Mouse (Mus musculus) mouse embryonic stem cell (cell line): ENCODE results near the gene Ncam2.
"Not testable (repeated sequence)": the region's sequence is repeated elsewhere in the genome, so short reads cannot be mapped to it uniquely, and the experiment has no call there.

Experiments used
- in situ Hi-C, 2 experiments: fragments of 300-500 bp; cut with MboI; formaldehyde crosslinking; loops; 1 replicate in 1 of 2; 3 replicates in 1 of 2; pipeline ENCODE4 v1.14.3; 2019 to 2020; ENCODE audit warnings: low sequenced_read_pairs in 2 of 2, low pct_unique_long_range_greater_than_20kb in 1 of 2, mixed read lengths in 1 of 2; ENCODE audit not compliant: unreplicated experiment in 1 of 2

The Ncam2 gene

DNA sequence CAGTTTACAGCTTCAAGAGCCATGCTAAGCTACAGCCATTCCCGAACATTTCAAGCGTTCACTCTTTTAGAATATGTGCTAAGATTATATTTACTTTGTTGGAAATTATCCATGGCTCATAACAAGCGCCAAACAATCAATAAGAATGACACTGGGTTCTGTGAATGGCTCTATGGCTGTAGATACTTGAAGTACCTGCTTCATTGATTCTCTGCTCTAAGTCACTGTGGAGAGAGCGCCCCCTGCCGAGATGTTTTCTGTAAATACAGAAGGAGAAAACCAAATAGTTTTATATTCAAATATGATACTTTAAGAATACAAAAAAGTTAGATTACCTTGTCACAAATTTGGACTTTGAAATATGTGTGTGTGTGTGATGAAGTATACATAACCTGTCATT is 83.7 kb downstream of the Ncam2 start:
- in situ Hi-C loops, result no loop called here

DNA sequence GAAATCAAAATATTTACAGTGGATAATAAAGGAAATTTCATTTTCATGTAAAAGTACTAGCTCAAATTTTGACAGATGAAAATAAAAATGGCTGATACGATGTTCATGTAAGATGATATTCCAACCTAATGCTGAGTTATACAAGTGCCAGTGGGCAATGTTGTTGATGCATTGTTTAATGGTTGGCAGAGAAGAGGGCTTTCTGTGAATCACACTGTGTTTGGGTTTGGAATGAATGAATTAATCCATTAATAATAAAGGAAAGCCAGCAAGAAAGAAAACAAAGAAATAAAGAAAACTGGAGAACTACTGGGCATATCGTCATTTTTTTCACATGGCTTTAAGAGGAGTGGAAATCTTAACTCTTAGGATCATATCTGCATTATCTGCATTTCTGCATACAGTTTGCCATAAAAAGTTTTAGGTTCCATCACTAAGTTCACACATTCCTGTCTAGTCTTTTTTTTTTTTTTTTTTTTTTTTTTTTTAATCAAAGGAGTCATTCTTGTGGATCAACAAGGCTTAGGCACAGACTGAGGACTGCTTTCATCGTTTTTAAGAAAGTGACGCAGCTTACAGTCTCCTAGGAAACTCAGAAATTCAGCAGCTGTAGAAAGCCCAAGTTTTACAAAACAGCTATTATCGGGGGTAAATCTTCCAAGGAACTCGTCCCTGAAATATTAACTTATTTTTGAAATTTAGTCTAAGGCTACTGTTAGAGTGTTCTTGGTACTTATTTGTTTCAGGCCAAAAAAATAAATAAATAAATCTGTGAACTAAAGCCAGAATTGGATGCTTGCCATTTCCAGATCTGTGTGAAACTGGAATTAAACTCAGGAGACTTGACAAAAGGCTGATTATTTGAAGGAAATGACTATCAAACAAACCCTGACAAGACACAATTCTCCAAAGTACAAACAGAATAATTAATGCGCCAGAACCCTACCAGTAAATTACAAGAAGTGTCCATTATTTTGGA is 84.7 kb downstream of the Ncam2 start:
- in situ Hi-C loops, result no loop called here

DNA sequence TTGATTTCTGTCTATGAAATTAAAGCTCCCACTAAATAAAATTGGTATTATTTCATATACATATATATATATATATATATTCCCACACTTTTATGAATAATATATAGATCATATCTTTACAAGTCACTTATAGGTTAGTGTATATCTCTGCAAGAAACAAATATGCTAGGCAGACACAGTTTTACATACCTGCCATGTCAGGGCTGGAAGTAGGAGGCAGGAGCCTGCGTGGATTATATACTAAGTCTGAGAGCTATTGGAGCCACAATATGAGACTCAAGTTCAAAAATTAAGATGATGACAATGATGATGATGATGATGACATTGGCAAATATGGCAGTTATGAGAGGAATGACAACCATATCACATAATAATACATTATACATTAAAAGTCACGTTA is 85.4 kb downstream of the Ncam2 start:
- in situ Hi-C loops, result no loop called here

DNA sequence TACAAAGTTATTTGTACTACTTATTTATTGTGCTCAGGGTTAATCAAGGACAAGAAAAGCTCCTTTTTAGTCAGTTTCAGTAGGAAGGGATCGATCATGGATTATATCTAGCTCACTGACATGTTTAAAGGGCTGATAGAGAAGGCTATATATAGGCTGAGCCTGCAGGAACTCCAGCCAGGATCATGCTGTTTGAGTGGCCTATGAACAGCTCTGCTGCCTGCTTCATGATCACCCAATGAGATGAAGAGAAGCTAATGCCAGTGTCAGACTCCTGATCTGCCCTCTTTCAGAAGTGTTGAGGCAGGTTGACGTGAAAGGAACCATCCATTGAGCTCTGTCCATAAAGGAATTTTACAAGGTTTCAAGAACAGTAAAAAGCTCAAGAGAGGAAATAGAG is 103.3 kb downstream of the Ncam2 start:
- in situ Hi-C loops, result no loop called here

DNA sequence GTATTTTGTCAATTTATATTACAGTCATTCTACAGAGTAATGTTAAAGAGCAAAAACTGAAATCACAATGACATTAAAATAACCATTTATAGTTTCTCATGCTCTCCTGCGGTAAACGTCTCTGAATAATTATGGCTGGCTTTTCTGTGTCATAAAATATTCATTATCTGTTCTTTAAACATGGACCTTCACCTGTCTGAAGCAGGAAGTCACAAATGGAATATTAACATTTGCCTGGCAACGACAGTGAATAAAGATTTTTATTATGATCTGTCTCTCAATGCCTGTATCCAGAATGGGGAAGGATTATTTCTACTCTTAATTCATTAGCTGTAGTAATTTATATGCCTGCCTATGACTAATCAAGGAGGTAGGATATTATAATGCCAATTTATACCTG is 108.7 kb downstream of the Ncam2 start:
- in situ Hi-C loops, result no loop called here

DNA sequence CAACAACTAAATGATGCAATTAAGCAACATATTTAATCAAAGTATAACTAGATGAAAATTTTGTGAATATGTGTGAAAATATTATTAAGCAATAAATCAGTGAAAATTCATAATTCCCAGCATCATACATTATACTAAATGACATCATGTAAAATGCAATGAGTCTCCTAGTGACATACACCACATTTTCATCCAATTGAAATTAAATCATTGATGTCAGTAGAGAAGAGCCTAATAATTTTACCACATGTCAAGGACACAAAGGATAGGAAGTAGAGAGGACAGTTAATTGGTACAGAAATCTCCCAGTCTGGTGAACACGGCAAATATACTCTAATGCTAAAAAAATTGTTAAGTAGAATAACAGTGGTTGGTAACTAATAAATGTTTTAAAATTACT is 118.5 kb downstream of the Ncam2 start:
- in situ Hi-C loops, result no loop called here

DNA sequence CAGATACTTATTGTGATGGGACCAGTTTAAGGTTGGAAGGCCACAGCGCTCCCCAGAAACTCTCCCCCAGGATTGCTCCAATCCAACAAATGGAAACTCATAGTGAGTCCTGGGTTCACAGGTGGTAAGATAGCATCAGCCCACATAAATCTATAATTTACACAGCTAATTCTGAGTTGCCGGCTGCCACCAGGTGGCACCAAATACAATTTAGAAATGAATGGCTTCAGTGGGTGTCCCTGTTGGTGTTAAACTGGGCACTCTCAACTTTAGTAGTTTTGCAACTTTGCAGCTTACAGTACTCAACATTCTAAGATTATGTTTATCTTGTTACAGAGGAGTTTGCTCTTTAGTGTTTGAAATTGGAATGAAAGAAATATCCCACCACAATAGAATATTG is 130.0 kb downstream of the Ncam2 start:
- in situ Hi-C loops, result no loop called here

DNA sequence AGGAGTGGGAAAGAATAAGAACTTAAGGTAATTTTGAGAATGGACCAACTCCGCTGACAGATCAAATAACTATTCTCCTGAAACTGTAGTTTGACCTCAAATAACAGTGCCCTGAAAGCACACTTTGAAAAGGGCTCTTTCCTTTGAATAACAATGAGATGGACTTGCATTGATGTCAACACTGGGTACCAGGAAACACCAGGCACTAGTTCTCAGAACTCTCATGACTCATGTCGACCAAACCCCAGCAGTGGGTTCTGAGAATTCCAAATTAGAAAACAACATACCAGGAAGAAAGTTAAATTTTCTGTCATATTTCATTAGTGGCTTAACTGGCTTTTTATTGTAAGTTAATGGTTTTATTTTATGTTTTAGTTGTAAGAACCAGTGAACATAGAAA is 165.4 kb downstream of the Ncam2 start:
- in situ Hi-C loops, result no loop called here

DNA sequence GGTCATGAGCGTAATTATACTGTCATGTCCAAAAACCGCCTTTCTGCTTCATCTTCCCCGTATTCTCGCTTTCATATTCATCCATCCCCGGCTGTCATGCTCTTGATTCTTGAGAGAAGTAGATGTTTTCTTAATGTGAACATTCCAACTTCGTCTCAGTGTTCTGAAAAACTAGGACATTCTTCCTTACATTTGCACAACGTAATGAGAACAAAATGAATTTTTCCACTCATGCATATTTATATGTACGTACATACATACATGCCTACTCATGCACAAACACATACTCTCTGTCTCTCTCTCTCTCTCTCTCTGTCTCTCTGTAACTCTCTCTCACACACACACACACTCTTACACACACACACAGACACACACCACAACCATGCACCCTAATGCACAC is 173.7 kb downstream of the Ncam2 start:
- in situ Hi-C loops, result no loop called here

DNA sequence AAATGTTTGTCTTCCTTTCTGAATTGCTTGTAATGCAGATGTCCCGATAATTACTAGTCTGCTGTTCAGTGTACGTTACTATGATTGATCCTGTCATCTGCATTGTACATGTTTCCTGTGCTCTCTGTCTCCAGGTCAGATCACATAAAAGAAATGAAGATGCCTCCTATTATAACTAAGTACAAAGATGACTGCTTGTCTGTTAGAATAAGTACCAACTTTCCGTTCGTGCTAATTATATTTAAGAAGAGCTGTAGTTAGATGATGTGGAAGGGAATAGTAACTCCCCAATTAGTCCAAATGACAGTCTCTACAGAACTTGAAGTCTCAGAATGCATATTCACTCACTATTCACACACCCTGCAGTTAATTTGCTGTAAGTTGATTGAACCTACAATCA is 179.9 kb downstream of the Ncam2 start:
- in situ Hi-C loops, result no loop called here

DNA sequence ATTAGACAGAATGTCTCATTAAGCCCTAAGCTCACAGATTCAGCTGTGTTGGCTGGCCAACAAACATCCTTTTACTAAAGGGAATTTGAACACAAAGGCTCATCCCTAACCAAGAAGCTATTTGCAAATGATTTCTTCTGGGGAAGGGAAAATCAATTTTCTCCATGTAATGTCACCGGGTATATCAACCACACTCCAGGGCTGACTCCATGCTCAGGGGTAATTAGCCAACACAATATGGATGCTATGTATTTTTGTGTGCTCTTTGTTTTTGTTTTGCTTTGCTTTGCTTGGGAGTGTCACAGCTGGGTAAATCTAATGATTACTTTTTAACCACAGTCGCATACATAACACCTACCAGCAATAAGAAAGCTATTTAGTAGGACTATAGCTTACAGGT is 188.1 kb downstream of the Ncam2 start:
- in situ Hi-C loops, result no loop called here

DNA sequence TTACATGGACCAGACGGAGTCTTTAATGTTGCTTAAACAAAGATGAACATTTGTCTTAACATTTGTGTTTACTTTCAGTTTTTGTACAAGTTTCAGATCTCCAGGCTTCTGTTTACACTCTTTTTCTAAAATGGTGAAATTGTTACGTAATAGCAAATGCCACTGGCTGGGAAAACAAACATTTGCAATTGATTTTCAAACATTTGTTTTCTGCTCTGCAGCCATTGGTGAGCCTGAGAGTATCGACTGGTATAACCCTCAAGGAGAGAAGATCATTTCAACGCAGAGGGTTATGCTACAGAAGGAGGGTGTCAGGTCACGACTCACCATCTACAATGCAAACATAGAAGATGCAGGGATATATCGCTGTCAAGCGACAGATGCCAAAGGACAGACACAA is 234.1 kb downstream of the Ncam2 start:
- in situ Hi-C loops, result no loop called here

DNA sequence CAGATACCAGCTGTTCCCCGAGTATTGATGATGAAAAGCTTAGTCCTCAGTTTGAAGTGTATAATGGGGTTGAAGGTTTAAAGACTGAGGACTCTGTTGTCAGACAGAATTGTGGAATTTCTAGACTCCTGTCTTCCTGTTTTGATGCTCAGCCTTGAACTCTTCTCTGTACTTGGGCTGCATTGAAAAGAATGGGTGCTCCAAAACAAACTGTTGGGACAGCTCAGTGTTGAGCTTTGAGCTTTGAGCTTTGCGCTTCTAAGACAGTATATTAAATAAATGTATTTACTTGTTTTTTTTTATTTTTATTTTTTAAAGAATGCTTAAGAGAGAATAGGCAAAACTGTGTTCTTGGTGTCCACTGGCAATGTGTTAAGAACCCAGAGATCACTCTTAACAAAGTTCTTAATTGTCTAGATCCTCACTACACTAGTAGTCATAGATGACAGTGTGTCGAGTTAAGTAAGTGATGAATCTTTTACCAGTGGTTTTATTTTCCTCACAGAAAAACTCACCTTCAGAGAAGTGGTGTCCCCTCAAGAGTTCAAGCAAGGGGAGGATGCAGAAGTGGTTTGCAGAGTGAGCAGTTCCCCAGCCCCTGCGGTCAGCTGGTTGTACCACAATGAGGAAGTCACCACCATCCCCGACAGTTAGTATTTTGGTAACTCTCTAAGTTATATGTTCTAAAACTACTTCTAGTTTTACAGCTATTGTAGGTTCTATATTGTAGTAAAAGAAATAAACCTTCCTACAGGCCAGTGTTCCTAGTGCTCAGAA is 236.8 kb downstream of the Ncam2 start:
- in situ Hi-C loops, result no loop called here

DNA sequence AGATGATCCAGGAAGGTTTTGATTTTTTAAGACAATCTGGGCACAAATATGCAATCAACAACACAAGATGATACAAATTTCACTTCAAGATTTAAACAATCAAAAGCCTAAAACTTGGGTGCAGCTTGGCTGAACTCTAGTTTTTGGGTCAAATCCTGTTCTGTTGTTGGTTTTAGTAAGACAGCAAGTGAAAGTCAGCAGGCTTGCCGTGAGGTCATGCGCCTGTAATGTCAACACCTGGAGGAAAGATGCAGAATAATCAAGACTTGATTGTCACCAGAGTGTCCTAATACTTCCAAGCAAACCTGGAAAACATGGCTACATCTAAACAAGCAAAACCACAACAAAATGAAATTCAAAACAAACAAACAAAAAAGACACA is 237.4 kb downstream of the Ncam2 start:
- in situ Hi-C loops, result no loop called here

DNA sequence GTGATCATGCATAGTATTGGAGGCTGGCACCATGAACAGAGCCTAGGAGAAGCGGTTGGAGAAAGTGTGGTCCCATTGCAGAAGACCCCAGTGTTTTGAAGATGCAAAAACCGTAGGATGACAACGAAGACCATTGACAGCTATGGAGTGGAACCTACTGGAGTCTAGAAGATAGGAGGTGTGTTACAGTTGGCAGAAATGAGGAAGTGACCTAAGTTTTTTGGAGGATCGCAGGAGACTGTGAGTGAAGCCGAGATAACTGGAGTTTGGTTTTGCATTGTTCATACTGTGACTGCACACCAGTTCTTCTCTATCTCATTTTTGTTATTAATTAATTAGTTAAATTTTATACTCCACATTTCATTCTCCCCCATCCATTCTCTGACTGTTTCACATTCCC is 250.4 kb downstream of the Ncam2 start:
- in situ Hi-C loops, result no loop called here

DNA sequence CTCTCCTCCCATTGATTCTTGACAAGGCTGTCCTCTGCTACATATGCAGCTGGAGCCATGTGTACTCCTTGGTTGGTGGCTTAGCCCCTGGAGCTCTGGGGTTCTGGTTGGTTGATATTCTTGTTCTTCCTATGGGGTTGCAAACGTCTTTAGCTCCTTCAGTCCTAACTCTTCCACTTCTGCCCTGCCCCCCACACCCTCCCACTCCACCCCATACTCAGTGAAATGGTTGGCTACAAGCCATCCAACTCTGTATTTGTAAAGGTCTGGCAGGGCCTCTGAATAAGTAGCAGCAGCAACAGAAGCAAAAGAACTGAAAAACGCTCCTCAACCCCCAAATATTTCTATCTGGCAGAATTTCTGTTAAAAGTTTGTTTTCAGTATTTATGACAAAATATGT is 252.5 kb downstream of the Ncam2 start:
- in situ Hi-C loops, result no loop called here

DNA sequence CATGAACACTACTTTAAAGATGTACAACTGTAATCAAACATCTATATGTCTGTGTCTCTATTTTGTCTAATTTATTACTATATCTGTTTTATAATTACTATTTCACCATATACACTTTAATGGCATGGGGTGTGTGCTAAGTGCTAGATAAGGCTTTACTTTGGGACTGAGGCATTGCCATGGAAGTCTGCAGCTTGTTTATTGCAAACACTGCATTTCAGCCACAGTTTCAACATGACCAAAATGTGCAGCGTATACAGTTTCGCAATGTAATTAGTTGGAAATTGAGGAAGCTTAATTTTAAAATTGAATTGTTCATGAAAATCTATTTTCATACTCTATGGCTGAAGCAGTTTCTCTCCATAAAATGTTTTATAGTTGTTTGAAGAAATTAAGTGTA is 254.0 kb downstream of the Ncam2 start:
- in situ Hi-C loops, result no loop called here

DNA sequence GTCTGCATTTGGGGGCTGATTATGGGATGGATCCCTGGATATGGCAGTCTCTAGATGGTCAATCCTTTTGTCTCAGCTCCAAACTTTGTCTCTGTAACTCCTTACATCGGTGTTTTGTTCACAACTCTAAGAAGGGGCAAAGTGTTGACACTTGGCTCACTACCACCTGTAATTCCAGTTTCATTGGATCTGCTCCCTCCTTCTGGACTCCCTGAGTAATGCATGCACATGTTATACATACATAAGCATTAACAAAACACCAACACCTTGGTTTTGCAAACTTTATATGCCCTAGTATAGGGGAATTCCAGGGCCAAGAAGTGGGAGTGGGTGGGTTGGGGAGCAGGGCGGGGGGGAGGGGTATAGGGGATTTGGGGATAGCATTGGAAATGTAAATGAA is 262.2 kb downstream of the Ncam2 start:
- in situ Hi-C loops, result not testable (repeated sequence)

DNA sequence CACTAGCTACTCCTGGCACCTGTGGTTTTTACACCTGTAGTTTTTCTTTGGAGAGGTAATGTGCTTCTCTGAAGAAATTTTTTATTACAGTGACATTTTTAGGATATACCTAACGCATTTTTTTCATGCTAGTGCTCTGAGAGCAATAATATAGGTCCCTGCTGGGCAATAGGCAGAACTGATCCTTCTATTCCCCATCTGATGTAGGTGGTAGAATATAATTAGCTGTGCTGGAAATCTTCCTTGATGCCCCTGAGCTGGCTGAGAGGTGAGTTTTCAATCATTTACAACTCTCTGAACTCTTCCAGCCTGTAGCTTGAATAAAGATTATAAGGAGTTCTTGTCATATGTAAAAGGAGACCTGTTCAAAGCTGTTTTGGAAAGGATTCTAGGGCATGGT is 272.4 kb downstream of the Ncam2 start:
- in situ Hi-C loops, result no loop called here

DNA sequence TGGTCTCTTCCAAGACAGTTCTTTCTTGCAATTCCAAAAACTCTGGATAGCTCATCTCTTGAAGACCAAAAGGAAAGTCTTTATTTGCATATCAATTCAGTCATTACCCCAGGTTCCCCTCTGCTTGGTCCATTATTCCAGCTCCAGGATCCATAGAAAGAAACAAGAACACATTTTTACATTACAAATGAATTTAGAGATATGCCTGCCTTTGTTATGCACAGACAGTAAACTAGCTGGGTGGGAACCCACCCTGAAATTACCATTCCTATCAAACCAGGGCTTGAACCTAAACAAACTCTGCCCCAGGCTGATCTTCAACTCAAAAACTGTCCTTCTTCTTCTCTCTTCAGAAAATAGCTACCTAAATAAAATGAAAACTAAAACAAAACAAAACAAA is 280.6 kb downstream of the Ncam2 start:
- in situ Hi-C loops, result no loop called here
